Mouse (Mus musculus) lung, adult 2 months (tissue): ENCODE results near the gene Uty.

Source experiments
- CTCF ChIP-seq: fragments of 200-500 bp; IDR thresholded peaks from 2 replicates; pipeline ENCODE4 v1.5.1; 2011; ENCODE audit warnings: mild to moderate bottlenecking, low read length, control low read depth; ENCODE audit not compliant: insufficient read depth
- POLR2A ChIP-seq: fragments of 200-500 bp; IDR thresholded peaks from 2 replicates; pipeline ENCODE4 v1.6.1; 2011; ENCODE audit warnings: low read depth, mild to moderate bottlenecking, control low read depth, low read length, borderline replicate concordance; ENCODE audit errors: extremely low read depth

DNA sequence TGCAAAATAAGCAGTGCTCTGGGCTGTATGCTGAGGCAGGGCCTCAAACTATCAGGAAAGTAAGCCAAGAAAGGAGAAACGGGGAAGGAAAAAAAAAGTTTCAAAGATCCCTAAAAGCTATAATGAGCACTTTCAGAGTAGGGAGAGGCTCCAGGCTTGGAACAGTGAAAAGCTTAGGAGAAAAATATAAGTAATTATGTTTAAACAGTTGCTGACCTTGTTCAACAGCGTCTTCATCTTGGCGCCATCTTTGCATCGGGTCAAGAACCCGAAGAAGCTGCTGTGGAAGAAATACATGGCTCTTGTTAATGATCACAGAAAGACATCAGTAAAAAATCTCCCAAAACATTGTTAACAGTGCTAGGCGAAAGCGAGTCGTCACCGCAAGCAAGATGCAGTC lies 619 bp downstream of the Uty start:
- TF ChIP-seq CTCF (no peak), POLR2A (no peak)
